24 mouse cellular contexts compared by ENCODE assay signal in genomic region chr3:67367481-67367880, GRCm38 (mm10). TPM values are rescaled to one million over a fixed set of nuclear protein-coding genes. Genes with fewer than 3 reads are reported as not detected.
DNase-seq lines count a peak whose midpoint lies in the region; ATAC-seq lines count a peak whose summit lies in the region.
"Had no signal": no experiment of that assay in that cellular context is flagged by ENCODE, and none has a peak within 500 bp of the region (broad histone marks: within the 10 kb centered on the region; RNA-seq: fewer than 3 reads in every experiment).

No protein-coding gene starts in this region.

- H3K9me3 ChIP-seq in midbrain, embryonic 11.5 days (ENCODE audit: control insufficient read depth, low read length): no peaks in the 10 kb centered on the region
- H3K9me3 ChIP-seq in midbrain, embryonic 16.5 days (replicated peaks; ENCODE audit: control insufficient read depth, low read length, poor library complexity, severe bottlenecking): no peaks in the 10 kb centered on the region
- H3K9me3 ChIP-seq: heart, embryonic 15.5 days; hindbrain, embryonic 15.5 days had no signal

- 88% methylated on average over 6 of the region's 6 CpGs for WGBS in midbrain, embryonic 11.5 days
- WGBS in midbrain, embryonic 16.5 days: 87% methylated on average over 6 of the region's 6 CpGs

- intact Hi-C loops in gastrocnemius, postnatal 36 days (cut with DNase I): no loop called here

- no peak overlapping the region for H3K9ac ChIP-seq in midbrain, embryonic 11.5 days (ENCODE audit: low read length)
- no peak overlapping the region for H3K9ac ChIP-seq in midbrain, embryonic 16.5 days (ENCODE audit: low read depth, low read length)
- H3K9ac ChIP-seq: heart, embryonic 15.5 days; hindbrain, embryonic 15.5 days; liver, postnatal 0 days had no signal

- DNase-seq in cerebellum, postnatal 10 days: peak; percentile 14 to 15
- no peak for DNase-seq in cerebellum, adult 9-11 months
- peak; percentile 28 for DNase-seq in midbrain, embryonic 11.5 days (ENCODE audit: low spot score, missing footprints)
- peak; percentile 29 to 38 for DNase-seq in gastrocnemius, postnatal 36 days
- no peak for DNase-seq in layer of hippocampus, adult 9-11 months
- DNase-seq in thymus, postnatal 4 days: no peak
- no peak for DNase-seq in T-cell, adult 2 months (ENCODE audit: low spot score)
- DNase-seq: cerebellum, postnatal 25 days; liver, postnatal 0 days; lung, postnatal 14 days; spleen, adult 18-20 months had no signal

- H3K36me3 ChIP-seq in midbrain, embryonic 11.5 days (ENCODE audit: control insufficient read depth, insufficient read depth, low read length): no peaks in the 10 kb centered on the region
- H3K36me3 ChIP-seq in midbrain, embryonic 16.5 days (ENCODE audit: control insufficient read depth, insufficient read depth, low read length): no peaks in the 10 kb centered on the region
- H3K36me3 ChIP-seq: heart, embryonic 15.5 days; hindbrain, embryonic 15.5 days had no signal

- no peak overlapping the region for H3K4me2 ChIP-seq in midbrain, embryonic 11.5 days
- H3K4me2 ChIP-seq in midbrain, embryonic 16.5 days (ENCODE audit: low read length): no peak overlapping the region
- H3K4me2 ChIP-seq: heart, embryonic 15.5 days; hindbrain, embryonic 15.5 days had no signal

- H3K27ac ChIP-seq in midbrain, embryonic 11.5 days (ENCODE audit: low read depth, low read length): no peak overlapping the region
- H3K27ac ChIP-seq in midbrain, embryonic 16.5 days (ENCODE audit: low read length): no peak overlapping the region
- H3K27ac ChIP-seq: heart, embryonic 15.5 days; hindbrain, embryonic 15.5 days; kidney, postnatal 0 days had no signal

- H3K27me3 ChIP-seq in midbrain, embryonic 11.5 days (ENCODE audit: control insufficient read depth, insufficient read depth, low read length): no peaks in the 10 kb centered on the region
- H3K27me3 ChIP-seq in midbrain, embryonic 16.5 days (ENCODE audit: control insufficient read depth, insufficient read depth, low read depth, low read length): peaks cover 7% of the 10 kb centered on the region
- H3K27me3 ChIP-seq: heart, embryonic 15.5 days had no signal

- H3K4me3 ChIP-seq in midbrain, embryonic 11.5 days (ENCODE audit: low read depth, low read length): no peak overlapping the region
- no peak overlapping the region for H3K4me3 ChIP-seq in midbrain, embryonic 16.5 days (ENCODE audit: low read depth, low read length)
- H3K4me3 ChIP-seq: heart, embryonic 15.5 days; hindbrain, embryonic 15.5 days; megakaryocyte, embryonic 14.5 days had no signal

- no peak for ATAC-seq in midbrain, embryonic 11.5 days (ENCODE audit: low FRiP score)
- no peak for ATAC-seq in midbrain, embryonic 16.5 days
- ATAC-seq: intestine, embryonic 16.5 days; liver, postnatal 0 days had no signal

- H3K4me1 ChIP-seq in midbrain, embryonic 11.5 days (ENCODE audit: control insufficient read depth, insufficient read depth, low read length): no peaks in the 10 kb centered on the region
- no peaks in the 10 kb centered on the region for H3K4me1 ChIP-seq in midbrain, embryonic 16.5 days (ENCODE audit: control insufficient read depth, insufficient read depth, low read length)
- H3K4me1 ChIP-seq: hindbrain, embryonic 15.5 days; megakaryocyte, embryonic 14.5 days had no signal

RNA-seq across cellular contexts. Expression of gene Mlf1, which starts 6.4 kb away (rescaled TPM):
- 29.2 and 31.7 TPM in 2 replicates for polyA plus RNA-seq in midbrain, embryonic 11.5 days (2014; fragmentation: Nextera tagmentation; extraction: Ambion mirVana)
- 28.5 TPM in 2 replicates for polyA plus RNA-seq in midbrain, embryonic 16.5 days (2015; fragmentation: Nextera tagmentation; extraction: Ambion mirVana)
- 100 to 1,000 TPM; 409 to 506 TPM for total RNA-seq in gastrocnemius, postnatal 36 days (2021)

RNA-seq across cellular contexts. Expression of gene Gm17402, which starts 7.5 kb away (rescaled TPM):
- not detected in 2 replicates for polyA plus RNA-seq in midbrain, embryonic 11.5 days (2014; fragmentation: Nextera tagmentation; extraction: Ambion mirVana)
- not detected in 2 replicates for polyA plus RNA-seq in midbrain, embryonic 16.5 days (2015; fragmentation: Nextera tagmentation; extraction: Ambion mirVana)
- total RNA-seq in gastrocnemius, postnatal 36 days (2021): not detected
- total RNA-seq: left cerebral cortex, postnatal 10 days; MEL; midbrain, postnatal 0 days had no signal
- polyA plus RNA-seq: forebrain, embryonic 11.5 days; heart, embryonic 15.5 days; hindbrain, embryonic 15.5 days; intestine, embryonic 16.5 days; kidney, postnatal 0 days; limb, embryonic 14.5 days; liver, postnatal 0 days; midbrain, postnatal 0 days; neural tube, embryonic 11.5 days; stomach, embryonic 16.5 days had no signal

Comparison
In these comparisons a context has a peak if more than half of its experiments do, and no peak if none do; other contexts are left out.
1. DNase-seq: peak in cerebellum, postnatal 10 days (2 of 2), midbrain, embryonic 11.5 days (single experiment) and gastrocnemius, postnatal 36 days (2 of 2); none in cerebellum, adult 9-11 months (single experiment), layer of hippocampus, adult 9-11 months (single experiment), thymus, postnatal 4 days (single experiment) and T-cell, adult 2 months (single experiment).